Mouse (Mus musculus) bone marrow, adult 2 months (tissue): ENCODE data around the gene Wnt2.

Experiments
- CTCF ChIP-seq: fragments of 200-500 bp; IDR thresholded peaks from 2 replicates; pipeline ENCODE4 v1.5.1; 2011; ENCODE audit warnings: low read length, control low read depth; ENCODE audit not compliant: control insufficient read depth, insufficient read depth
- POLR2A ChIP-seq: fragments of 200-500 bp; IDR thresholded peaks from 2 replicates; pipeline ENCODE4 v1.6.1; 2011; ENCODE audit warnings: low read depth, mild to moderate bottlenecking, control low read depth, low read length, borderline replicate concordance; ENCODE audit not compliant: control insufficient read depth

- TF ChIP-seq POLR2A = no peak
- no peak for TF ChIP-seq CTCF
Observed at GRCm38 (mm10) chr6:17974416-17974815, 56.0 kb downstream of the Wnt2 start.
